Mouse (Mus musculus): Measurements from ENCODE around the gene Ankra2. TPM values are rescaled to one million over a fixed set of nuclear protein-coding genes. Genes with fewer than 3 reads are reported as not detected.

Ankra2 gene
- polyA plus RNA-seq, 1 experiment from 2014 or later: 16.1 TPM

DNA sequence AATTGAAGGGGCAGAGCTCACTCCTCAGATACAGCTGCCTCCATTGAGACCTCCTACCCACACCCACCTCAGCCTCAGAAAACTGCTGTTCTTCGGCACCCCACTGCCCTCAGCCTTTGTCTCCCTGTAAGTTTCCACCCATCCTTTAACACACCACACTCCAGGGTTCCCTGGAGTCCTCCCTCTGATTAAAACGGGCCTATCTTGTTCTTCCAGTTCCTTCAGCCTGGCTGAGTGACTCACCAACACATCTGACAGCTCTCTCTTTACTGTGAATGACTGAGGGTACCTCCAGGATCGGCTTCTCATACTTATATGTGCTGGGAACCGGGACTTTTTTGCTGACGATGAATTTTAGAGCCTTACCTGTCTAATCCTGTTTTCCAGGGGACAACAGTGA is 33.2 kb downstream of the Ankra2 start:
- no peaks in the 10 kb centered on the region for H3K36me3 ChIP-seq
- H3K9me3 ChIP-seq (replicated peaks): peaks cover 6% of the 10 kb centered on the region; the same call in 1 of the 2 replicates
- H3K27ac ChIP-seq (ENCODE audit: poor library complexity, severe bottlenecking): no peak overlapping the region
- H3K4me3 ChIP-seq: no peak overlapping the region
- H3K4me1 ChIP-seq (replicated peaks): peaks cover 5% of the 10 kb centered on the region; the same call in 1 of the 2 replicates
- no peak for ATAC-seq (ENCODE audit: insufficient number of reproducible peaks, low FRiP score)
- no peak overlapping the region for H3K4me2 ChIP-seq
- WGBS: 44% methylated on average over 5 of the region's 5 CpGs
- H3K9ac ChIP-seq: no peak overlapping the region
- H3K27me3 ChIP-seq (replicated peaks): no peaks in the 10 kb centered on the region

- Histone ChIP-seq H3K9me3 (replicated peaks) (peaks cover 6% of the 10 kb centered on the region; the same call in 1 of the 2 replicates), H3K27me3 (replicated peaks) (no peaks in the 10 kb centered on the region), H3K9ac (no peak overlapping the region), H3K4me3 (no peak overlapping the region), H3K4me1 (replicated peaks) (peaks cover 5% of the 10 kb centered on the region; the same call in 1 of the 2 replicates), H3K36me3 (no peaks in the 10 kb centered on the region), H3K4me2 (no peak overlapping the region), H3K27ac (ENCODE audit: poor library complexity, severe bottlenecking) (no peak overlapping the region)
- WGBS: 83% methylated on average over 6 of the region's 6 CpGs
- ATAC-seq (ENCODE audit: insufficient number of reproducible peaks, low FRiP score): no peak
These were observed 35.1 kb downstream of the Ankra2 start for GRCm38 (mm10) chr13:98297883-98298482.

GRCm38 (mm10) chr13:98298833-98299758 is 36.2 kb downstream of the Ankra2 start:
- no peak overlapping the region for H3K9ac ChIP-seq
- no peak overlapping the region for H3K4me3 ChIP-seq
- 53% methylated on average over 21 of the region's 21 CpGs for WGBS
- no peaks in the 10 kb centered on the region for H3K4me1 ChIP-seq (replicated peaks)
- H3K27ac ChIP-seq (ENCODE audit: poor library complexity, severe bottlenecking): no peak overlapping the region
- no peaks in the 10 kb centered on the region for H3K36me3 ChIP-seq
- H3K27me3 ChIP-seq (replicated peaks): no peaks in the 10 kb centered on the region
- 0 out of 2 replicates have a peak, but pooled peaks have one; percentile 66 for ATAC-seq (ENCODE audit: insufficient number of reproducible peaks, low FRiP score)
- H3K9me3 ChIP-seq (replicated peaks): peaks cover 6% of the 10 kb centered on the region; the same call in 1 of the 2 replicates
- peak overlapping the region; percentile 56 for H3K4me2 ChIP-seq

GRCm38 (mm10) chr13:98305257-98305656 is 42.4 kb downstream of the Ankra2 start:
- H3K4me3 ChIP-seq: no peak overlapping the region
- H3K27me3 ChIP-seq (replicated peaks): no peaks in the 10 kb centered on the region
- no peak overlapping the region for H3K4me2 ChIP-seq
- WGBS: 88% methylated on average over 9 of the region's 9 CpGs
- peaks cover 12% of the 10 kb centered on the region; the same call in 1 of the 2 replicates for H3K4me1 ChIP-seq (replicated peaks)
- H3K9me3 ChIP-seq (replicated peaks): no peaks in the 10 kb centered on the region
- H3K27ac ChIP-seq (ENCODE audit: poor library complexity, severe bottlenecking): no peak overlapping the region
- peaks cover 21% of the 10 kb centered on the region for H3K36me3 ChIP-seq
- no peak overlapping the region for H3K9ac ChIP-seq
- ATAC-seq (ENCODE audit: insufficient number of reproducible peaks, low FRiP score): no peak

DNA sequence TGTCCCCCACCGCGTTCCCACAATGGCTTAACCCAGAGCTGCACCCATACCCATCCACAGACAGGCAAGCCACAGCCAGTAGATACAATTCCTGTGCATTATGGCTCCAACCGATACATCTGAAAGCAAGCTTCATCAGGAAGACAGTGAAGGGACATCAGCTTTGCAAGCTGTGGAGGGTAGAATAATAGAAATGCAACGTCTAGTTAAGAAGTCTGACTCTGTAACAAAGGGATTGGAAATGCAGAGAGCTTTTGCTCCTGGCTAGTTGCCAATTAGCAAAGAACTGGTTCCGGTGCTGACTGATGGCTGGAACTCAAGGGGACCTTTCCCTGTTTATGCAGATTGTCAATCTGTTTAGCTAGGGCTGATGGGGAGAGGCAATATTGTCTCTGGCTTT is 43.5 kb downstream of the Ankra2 start:
- H3K9ac ChIP-seq: no peak overlapping the region
- WGBS: 36% methylated on average over 5 of the region's 5 CpGs
- no peak overlapping the region for H3K4me2 ChIP-seq
- ATAC-seq (ENCODE audit: insufficient number of reproducible peaks, low FRiP score): no peak
- H3K36me3 ChIP-seq: peaks cover 32% of the 10 kb centered on the region
- H3K4me3 ChIP-seq: no peak overlapping the region
- H3K27ac ChIP-seq (ENCODE audit: poor library complexity, severe bottlenecking): no peak overlapping the region
- no peaks in the 10 kb centered on the region for H3K27me3 ChIP-seq (replicated peaks)
- H3K9me3 ChIP-seq (replicated peaks): no peaks in the 10 kb centered on the region
- H3K4me1 ChIP-seq (replicated peaks): peaks cover 12% of the 10 kb centered on the region; the same call in 1 of the 2 replicates

DNA sequence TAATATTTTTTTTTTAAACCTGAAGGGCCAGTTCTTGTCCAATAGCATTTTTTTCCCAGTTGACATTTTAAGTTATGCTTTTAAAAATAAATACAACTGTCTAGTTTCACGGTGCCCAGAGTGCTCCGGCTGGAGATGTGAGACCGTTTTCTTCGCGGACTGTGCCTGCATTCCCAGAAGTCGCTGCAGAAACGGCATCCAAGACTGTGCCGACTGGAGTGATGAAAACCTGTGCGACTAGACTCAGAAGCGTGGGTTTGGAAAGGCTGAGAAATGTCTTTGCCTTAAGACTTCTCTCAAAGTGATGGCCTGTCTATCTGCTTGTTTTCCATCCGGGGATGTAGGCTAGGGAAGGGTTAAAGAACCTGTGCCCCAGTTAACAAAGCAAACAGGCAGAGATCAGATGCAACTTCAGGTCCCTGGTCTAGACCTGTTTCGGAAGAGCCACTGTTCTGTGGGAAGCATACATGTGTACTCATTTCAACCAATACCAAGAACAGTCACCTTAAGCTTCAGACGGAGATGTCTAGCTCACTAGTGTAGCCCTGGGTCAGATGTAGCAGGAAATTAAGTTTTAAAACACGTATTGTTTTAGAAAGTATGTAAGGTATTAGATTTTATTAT is 44.1 kb downstream of the Ankra2 start:
- Histone ChIP-seq H3K36me3 (peaks cover 38% of the 10 kb centered on the region), H3K9ac (no peak overlapping the region), H3K4me1 (replicated peaks) (peaks cover 12% of the 10 kb centered on the region; the same call in 1 of the 2 replicates), H3K27me3 (replicated peaks) (no peaks in the 10 kb centered on the region), H3K4me2 (no peak overlapping the region), H3K4me3 (no peak overlapping the region), H3K27ac (ENCODE audit: poor library complexity, severe bottlenecking) (no peak overlapping the region), H3K9me3 (replicated peaks) (no peaks in the 10 kb centered on the region)
- no peak for ATAC-seq (ENCODE audit: insufficient number of reproducible peaks, low FRiP score)
- 41% methylated on average over 14 of the region's 14 CpGs for WGBS

DNA sequence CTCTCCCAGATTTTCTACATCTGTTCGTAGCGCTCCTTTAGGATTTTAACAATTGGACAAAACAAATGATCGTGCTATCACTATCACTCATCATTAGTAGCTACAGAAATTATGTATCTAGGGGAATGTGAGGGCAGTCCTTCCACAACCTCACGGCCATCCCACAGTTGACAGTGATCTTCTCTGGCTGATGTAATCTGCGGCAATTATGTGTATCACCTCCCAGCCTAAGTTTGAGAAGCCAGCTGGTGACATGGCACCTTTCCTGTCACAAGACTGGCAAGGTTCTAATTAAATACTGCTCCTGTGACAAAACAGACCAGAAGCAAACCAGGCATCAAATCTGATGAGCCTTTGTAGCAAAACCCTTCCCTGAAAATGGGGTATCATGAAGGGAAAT is 45.1 kb downstream of the Ankra2 start:
- WGBS: 85% methylated on average over 5 of the region's 5 CpGs
- peaks cover 47% of the 10 kb centered on the region for H3K36me3 ChIP-seq
- ATAC-seq (ENCODE audit: insufficient number of reproducible peaks, low FRiP score): no peak

GRCm38 (mm10) chr13:98308724-98309123 is 45.9 kb downstream of the Ankra2 start:
- H3K9ac ChIP-seq: no peak overlapping the region
- 81% methylated on average over 4 of the region's 4 CpGs for WGBS
- H3K4me2 ChIP-seq: no peak overlapping the region
- H3K27ac ChIP-seq (ENCODE audit: poor library complexity, severe bottlenecking): no peak overlapping the region
- H3K4me1 ChIP-seq (replicated peaks): peaks cover 12% of the 10 kb centered on the region; the same call in 1 of the 2 replicates
- no peaks in the 10 kb centered on the region for H3K9me3 ChIP-seq (replicated peaks)
- H3K36me3 ChIP-seq: peaks cover 54% of the 10 kb centered on the region
- no peaks in the 10 kb centered on the region for H3K27me3 ChIP-seq (replicated peaks)
- ATAC-seq (ENCODE audit: insufficient number of reproducible peaks, low FRiP score): no peak
- no peak overlapping the region for H3K4me3 ChIP-seq

More for the DNA sequence above, 45.1 kb downstream of the Ankra2 start:
- peaks cover 12% of the 10 kb centered on the region; the same call in 1 of the 2 replicates for H3K4me1 ChIP-seq (replicated peaks)
- H3K4me2 ChIP-seq: no peak overlapping the region
- H3K9me3 ChIP-seq (replicated peaks): no peaks in the 10 kb centered on the region
- no peak overlapping the region for H3K4me3 ChIP-seq
- no peak overlapping the region for H3K27ac ChIP-seq (ENCODE audit: poor library complexity, severe bottlenecking)
- H3K27me3 ChIP-seq (replicated peaks): no peaks in the 10 kb centered on the region
- no peak overlapping the region for H3K9ac ChIP-seq

DNA sequence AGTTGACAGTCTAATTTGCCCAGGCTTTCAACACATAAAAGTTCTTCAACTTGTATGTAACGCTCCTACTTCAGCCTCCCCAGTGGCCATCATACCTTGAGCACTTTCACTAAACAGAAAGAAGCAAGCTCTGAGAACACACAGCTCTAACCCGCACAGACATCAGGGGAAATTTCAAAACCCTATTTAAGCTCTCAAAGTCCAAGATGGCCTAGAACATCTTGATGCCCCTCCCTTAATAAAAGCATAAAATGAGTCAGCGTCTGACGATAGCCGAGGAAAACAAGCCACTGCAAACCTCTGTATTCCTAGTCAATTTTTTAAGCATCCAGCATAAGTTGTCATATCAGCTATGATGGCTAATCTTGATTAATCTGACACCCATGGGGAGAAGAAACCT is 48.7 kb downstream of the Ankra2 start:
- Histone ChIP-seq H3K9ac (no peak overlapping the region), H3K9me3 (replicated peaks) (no peaks in the 10 kb centered on the region), H3K36me3 (peaks cover 61% of the 10 kb centered on the region), H3K4me3 (no peak overlapping the region), H3K4me1 (replicated peaks) (peaks cover 19% of the 10 kb centered on the region), H3K4me2 (no peak overlapping the region), H3K27me3 (replicated peaks) (no peaks in the 10 kb centered on the region), H3K27ac (ENCODE audit: poor library complexity, severe bottlenecking) (no peak overlapping the region)
- 92% methylated on average over 5 of the region's 5 CpGs for WGBS
- no peak for ATAC-seq (ENCODE audit: insufficient number of reproducible peaks, low FRiP score)

DNA sequence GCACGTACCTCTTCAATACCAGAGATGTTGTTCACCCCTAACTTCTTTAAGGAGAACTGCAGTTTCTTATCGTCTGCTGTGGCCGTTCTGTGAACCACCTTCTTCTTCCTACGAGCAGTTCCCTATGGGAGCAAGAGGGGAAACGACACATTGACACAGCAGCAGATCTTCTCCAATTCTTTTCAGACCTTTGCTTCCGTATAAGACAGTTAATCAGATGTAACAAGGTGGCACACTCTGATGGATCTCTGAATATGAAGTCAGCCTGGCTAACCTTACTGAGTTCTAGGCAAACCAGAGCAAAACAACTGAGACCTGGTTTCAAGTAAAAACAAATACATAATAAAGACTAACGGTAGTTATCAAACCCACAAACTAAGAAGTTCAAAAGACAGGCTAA is 50.8 kb downstream of the Ankra2 start:
- Histone ChIP-seq H3K4me3 (no peak overlapping the region), H3K27me3 (replicated peaks) (no peaks in the 10 kb centered on the region), H3K4me2 (no peak overlapping the region), H3K36me3 (peaks cover 52% of the 10 kb centered on the region), H3K4me1 (replicated peaks) (peaks cover 12% of the 10 kb centered on the region), H3K9me3 (replicated peaks) (no peaks in the 10 kb centered on the region), H3K27ac (ENCODE audit: poor library complexity, severe bottlenecking) (no peak overlapping the region), H3K9ac (no peak overlapping the region)
- ATAC-seq (ENCODE audit: insufficient number of reproducible peaks, low FRiP score): no peak
- 79% methylated on average over 7 of the region's 7 CpGs for WGBS

- ATAC-seq (ENCODE audit: insufficient number of reproducible peaks, low FRiP score): no peak
- peak overlapping the region; percentile 49 for H3K4me2 ChIP-seq
- H3K9ac ChIP-seq: peak overlapping the region; percentile 50; the same call in 1 of the 2 replicates
- H3K36me3 ChIP-seq: peaks cover 41% of the 10 kb centered on the region
- WGBS: 57% methylated on average over 4 of the region's 4 CpGs
- peak overlapping the region; percentile 19; the same call in 1 of the 2 replicates for H3K4me3 ChIP-seq
- no peaks in the 10 kb centered on the region for H3K9me3 ChIP-seq (replicated peaks)
- no peaks in the 10 kb centered on the region for H3K27me3 ChIP-seq (replicated peaks)
- H3K4me1 ChIP-seq (replicated peaks): peaks cover 12% of the 10 kb centered on the region
- H3K27ac ChIP-seq (ENCODE audit: poor library complexity, severe bottlenecking): no peak overlapping the region
These were observed 52.2 kb downstream of the Ankra2 start for GRCm38 (mm10) chr13:98315124-98315523.

Measured in heart, embryonic 12.5 days (tissue).